14 mouse cellular contexts compared by ENCODE assay signal in the genomic region with DNA sequence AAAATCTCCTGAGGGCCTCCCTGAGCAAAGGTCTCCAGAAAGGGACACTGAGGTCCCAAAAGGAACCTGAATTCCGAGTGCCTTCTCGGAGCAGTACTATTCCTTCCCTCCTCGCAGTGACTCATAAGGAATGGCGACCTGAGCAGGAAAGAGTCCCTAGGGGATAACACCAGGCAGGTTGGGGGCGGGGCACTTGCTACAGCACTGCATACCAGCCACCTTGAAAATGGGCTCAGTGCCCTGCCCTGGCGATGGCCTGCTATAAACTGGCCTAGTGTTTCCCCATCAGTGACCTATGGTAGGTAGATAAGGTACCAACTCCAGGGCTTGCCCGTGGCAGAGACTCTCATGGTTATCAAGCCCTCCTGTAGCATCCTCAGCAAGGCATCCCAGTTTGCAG.
DNase-seq lines count a peak whose midpoint lies in the region; ATAC-seq lines count a peak whose summit lies in the region.
"Had no signal": no experiment of that assay in that cellular context is flagged by ENCODE, and none has a peak within 500 bp of the region (broad histone marks: within the 10 kb centered on the region; RNA-seq: fewer than 3 reads in every experiment).

No protein-coding gene starts in this region.

- peaks cover 53% of the 10 kb centered on the region for H3K27me3 ChIP-seq in heart, embryonic 13.5 days (replicated peaks)
- H3K27me3 ChIP-seq in neural tube, embryonic 15.5 days (replicated peaks) = peaks cover 12% of the 10 kb centered on the region

- peaks cover 13% of the 10 kb centered on the region for H3K4me1 ChIP-seq in heart, embryonic 13.5 days
- 0 out of 2 replicates have a peak, but pooled peaks cover 4% of the 10 kb centered on the region for H3K4me1 ChIP-seq in neural tube, embryonic 15.5 days
- H3K4me1 ChIP-seq: limb, embryonic 12.5 days had no signal

- H3K36me3 ChIP-seq in heart, embryonic 13.5 days = no peaks in the 10 kb centered on the region
- no peaks in the 10 kb centered on the region for H3K36me3 ChIP-seq in neural tube, embryonic 15.5 days
- H3K36me3 ChIP-seq: limb, embryonic 12.5 days had no signal

- ATAC-seq in heart, embryonic 13.5 days (ENCODE audit: extremely low read depth, insufficient number of reproducible peaks, low FRiP score, low TSS enrichment) = no peak
- peak; percentile 46; the same call in 1 of the 2 replicates for ATAC-seq in neural tube, embryonic 15.5 days (ENCODE audit: low FRiP score)
- ATAC-seq: activated CD4-positive, CD25-positive, alpha-beta regulatory T cell, adult 4 months had no signal

- H3K4me2 ChIP-seq in heart, embryonic 13.5 days = peak overlapping the region; percentile 40; the same call in 1 of the 2 replicates
- no peak overlapping the region for H3K4me2 ChIP-seq in neural tube, embryonic 15.5 days
- H3K4me2 ChIP-seq: limb, embryonic 12.5 days; liver, embryonic 11.5 days had no signal

- no peak for DNase-seq in heart, postnatal 10 days
- DNase-seq in kidney, postnatal 10 days = peak; percentile 43
- no peak for DNase-seq in kidney, adult 9 months
- DNase-seq in neural tube, embryonic 10.5 days (ENCODE audit: extremely low spot score, low spot score) = no peak
- DNase-seq in kidney, postnatal 36 days = peak; percentile 11 to 47
- no peak for DNase-seq in frontal cortex, postnatal 36 days (ENCODE audit: low spot score in 2 of 2)
- DNase-seq: adrenal gland, adult 8-10 months had no signal

- no peak overlapping the region for H3K4me3 ChIP-seq in heart, embryonic 13.5 days
- no peak overlapping the region for H3K4me3 ChIP-seq in neural tube, embryonic 15.5 days (replicated peaks)
- H3K4me3 ChIP-seq: heart, adult 2 months; limb, embryonic 12.5 days had no signal

- H3K9me3 ChIP-seq in heart, embryonic 13.5 days = no peaks in the 10 kb centered on the region
- no peaks in the 10 kb centered on the region for H3K9me3 ChIP-seq in neural tube, embryonic 15.5 days (replicated peaks)
- H3K9me3 ChIP-seq: limb, embryonic 12.5 days had no signal

- intact Hi-C loops in heart, postnatal 10 days (cut with DNase I) = no loop called here

- no peak overlapping the region for H3K9ac ChIP-seq in heart, embryonic 13.5 days
- no peak overlapping the region for H3K9ac ChIP-seq in neural tube, embryonic 15.5 days (replicated peaks)
- H3K9ac ChIP-seq: forebrain, postnatal 0 days; limb, embryonic 12.5 days had no signal

- H3K27ac ChIP-seq in heart, embryonic 13.5 days (replicated peaks) = no peak overlapping the region
- no peak overlapping the region for H3K27ac ChIP-seq in neural tube, embryonic 15.5 days (replicated peaks)
- H3K27ac ChIP-seq: heart, adult 2 months; limb, embryonic 12.5 days had no signal

- 38% methylated on average over 7 of the region's 7 CpGs for WGBS in heart, embryonic 13.5 days
- WGBS in neural tube, embryonic 15.5 days = 41% methylated on average over 7 of the region's 7 CpGs

Comparison
In these comparisons a context has a peak if more than half of its experiments do, and no peak if none do; other contexts are left out.
1. DNase-seq: peak in kidney, postnatal 10 days (single experiment) and kidney, postnatal 36 days (2 of 2); none in heart, postnatal 10 days (0 of 2), kidney, adult 9 months (single experiment), neural tube, embryonic 10.5 days (single experiment) and frontal cortex, postnatal 36 days (0 of 2).